Mouse (Mus musculus) gonadal fat pad, adult 2 months (tissue): ENCODE results near the gene Ccz1. TPM values are rescaled to one million over a fixed set of nuclear protein-coding genes. Genes with fewer than 3 reads are reported as not detected.

Source experiments
- DNase-seq: peaks from one replicate; pipeline ENCODE4 v3.0.0-alpha.2; 2012; ENCODE audit warnings: low read depth
- polyA plus RNA-seq: library from polyadenylated mRNA; depleted of rRNA; stranded (reverse); fragments of >200 nt; gene quantifications from 2 replicates; pipeline ENCODE4 v1.2.3, GENCODE M21; 2012

Gene Ccz1
- polyA plus RNA-seq, 1 experiment, result 18.2 TPM

DNA sequence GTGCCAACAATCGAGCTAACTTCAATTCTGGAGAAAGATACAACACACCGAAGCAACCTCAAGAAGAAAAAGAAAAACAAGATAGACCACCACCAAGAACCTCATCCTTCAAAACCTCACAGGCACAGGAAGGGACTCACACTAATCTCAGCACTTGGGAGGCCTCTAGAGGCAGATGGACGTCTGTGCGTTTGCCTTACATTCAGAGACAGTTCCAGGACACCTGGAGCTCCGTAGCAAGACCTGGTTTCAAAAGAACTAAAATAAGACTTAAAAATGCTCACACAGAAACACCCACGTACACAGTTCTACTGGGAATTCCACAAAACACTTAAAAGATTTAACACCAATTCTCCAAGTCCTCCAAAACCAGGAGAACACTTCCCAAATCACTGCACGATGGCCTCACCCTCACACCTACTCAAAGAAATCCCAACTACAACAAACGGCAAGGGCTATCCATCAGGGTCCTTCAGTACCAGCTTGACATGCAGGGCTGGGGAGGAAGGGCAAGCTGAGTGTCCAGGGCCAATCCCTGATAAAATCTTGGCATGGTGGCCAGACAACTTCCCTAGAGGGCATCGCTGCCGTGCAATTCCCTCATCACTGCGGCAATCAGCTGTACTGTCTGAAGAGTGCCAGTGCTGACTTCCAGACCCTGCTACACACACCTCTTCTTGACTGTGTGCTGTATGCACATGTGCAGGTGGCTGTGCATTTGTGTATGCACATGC lies 19.9 kb downstream of the Ccz1 start:
- DNase-seq, result no peak

DNA sequence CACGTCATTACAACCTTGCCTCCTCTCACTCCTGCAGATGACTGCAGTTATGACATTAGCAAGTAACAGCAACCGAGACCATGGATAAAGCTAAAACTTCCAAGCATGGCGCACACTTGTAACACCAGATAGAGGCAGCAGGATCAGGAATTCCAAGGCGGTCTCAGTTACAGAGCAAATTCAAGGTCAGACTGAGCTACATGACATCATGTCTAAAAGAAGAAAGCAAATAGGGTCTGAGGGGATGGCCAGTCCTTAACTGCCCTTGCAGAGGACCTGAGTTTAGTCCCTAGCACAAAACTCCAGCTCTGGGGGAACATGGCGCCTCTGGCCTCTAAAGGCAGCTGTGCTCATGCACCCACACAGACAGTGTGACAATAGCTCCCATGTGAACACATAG lies 20.8 kb downstream of the Ccz1 start:
- DNase-seq, result no peak

DNA sequence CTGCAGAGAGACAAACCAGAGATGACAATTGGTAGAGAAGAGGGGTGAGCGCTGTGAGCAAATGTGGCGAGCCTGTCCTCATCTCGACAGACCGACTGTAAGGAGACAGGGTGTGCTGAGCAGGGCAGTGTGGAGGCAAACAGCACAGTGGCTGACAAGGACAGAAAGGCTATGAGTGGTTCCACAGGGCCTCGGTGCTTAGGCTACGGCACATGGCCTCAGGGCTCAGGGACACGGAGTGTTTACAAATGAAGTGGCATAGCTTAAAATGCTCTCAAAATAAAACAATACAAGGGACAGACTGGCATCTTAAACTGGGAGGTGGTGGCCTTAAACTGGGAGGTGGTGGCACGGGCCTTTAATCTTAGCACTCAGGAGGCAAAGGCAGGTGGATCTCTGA lies 21.4 kb downstream of the Ccz1 start:
- DNase-seq, result no peak

DNA sequence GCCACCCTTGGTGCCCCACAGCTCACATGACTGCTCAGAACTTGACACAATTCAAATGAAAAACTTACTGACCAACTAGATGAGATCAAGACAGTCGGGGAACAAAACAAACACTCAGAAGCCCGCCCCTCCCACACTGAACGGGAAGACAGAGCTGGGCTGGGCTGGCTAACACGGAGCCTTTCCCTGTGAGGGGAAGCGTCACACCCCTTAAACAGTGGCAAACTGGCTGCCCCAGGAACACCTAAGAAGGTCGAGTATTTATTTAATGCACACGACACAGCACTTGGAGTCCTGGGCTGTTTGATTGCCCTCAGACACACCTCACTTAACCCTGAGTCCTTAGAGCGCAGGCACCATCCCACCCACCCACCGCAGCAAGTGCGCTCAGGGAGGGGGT lies 22.0 kb downstream of the Ccz1 start:
- no peak for DNase-seq

DNA sequence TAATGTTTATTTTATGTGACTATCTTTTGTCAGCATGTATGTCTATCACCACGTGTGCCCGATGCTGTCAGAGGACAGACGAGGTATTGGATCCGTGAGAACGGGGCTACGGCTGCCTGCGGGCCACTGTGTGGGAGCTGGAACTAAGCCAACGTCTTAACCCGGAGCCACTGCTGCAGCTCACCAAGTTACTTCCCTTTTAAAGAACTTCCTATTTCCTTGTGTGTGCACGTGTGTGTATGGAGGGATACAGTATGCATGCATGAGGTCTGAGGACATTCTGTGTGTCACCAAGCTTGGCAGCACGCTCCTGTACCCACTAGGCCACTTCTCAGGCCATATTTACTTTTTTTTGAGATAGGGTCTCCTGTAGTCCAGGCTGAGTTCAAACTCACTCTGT lies 24.6 kb downstream of the Ccz1 start:
- DNase-seq, result no peak

DNA sequence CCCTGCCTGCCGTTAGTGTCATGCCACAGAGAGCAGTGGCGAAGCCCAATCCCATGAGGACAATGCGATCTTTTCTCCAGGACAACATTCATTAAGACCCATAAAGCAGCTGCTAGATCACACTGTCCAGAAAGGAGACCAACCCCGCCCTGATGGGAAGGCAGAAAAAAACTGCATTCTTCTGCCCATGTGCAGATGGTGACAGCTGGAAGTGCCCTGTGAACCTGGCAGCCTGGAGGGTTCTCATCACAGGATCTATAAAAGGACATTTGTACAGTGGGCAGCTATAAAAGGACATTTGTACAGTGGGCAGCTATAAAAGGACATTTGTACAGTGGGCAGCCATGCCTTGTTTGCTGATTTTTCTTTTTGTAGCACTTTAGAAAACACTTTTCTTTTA lies 25.6 kb downstream of the Ccz1 start:
- no peak for DNase-seq

DNA sequence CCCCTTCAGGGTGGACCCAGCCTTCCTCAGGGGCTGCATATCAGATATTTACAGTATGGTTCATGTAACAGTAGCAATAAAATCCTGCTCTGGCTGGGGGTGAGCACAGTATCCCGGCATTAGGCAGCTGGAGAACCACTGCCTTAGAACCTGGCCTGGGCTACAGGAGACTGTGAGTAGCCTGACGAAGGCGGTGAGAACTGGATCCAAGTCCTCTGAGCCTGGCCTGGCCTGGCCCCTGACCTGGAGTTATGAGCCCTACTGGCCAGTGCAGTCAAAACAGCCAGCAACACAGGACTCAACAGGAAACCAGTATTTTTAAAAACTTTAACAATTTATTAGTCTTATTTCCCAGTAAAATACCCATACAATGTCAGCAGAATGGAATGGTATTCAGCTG lies 27.1 kb downstream of the Ccz1 start:
- DNase-seq, result no peak

DNA sequence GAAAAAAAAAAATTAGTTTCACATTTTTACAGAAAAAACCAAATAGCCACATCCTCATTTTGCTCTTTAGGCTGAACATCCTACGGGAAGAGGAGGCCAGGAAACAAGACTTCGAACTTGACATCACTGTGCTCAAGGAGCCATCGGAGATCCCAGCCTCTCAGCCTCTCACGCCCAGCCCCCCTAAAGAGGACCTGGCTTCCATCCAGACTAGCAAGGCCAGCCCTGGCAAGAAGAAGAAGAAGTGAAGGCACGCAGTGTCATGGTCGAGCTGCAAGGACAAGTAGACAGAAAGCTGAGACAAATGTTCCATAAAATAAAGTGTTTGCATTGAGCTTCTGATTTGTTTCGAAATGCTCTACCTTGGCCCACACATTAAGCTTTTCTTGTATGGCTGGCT lies 29.3 kb downstream of the Ccz1 start:
- no peak for DNase-seq

DNA sequence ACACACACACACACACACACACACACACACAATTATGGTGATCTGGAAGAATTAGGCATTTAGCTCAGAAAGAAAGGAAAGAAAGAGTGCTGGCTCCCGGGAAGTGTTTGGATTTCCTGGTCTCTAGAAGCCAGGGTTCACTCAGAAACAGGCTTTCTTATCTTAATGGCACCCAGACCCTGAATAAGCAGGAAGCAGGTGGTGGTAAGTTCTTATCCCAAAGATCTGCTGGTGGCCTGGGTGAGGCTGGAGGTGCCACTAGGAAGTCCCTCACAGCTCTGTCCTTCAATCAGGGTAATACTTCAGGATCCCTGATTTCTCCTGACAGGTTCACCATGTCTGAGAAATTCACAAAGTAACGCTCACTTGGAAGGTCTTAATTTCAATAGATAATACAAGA lies 32.3 kb downstream of the Ccz1 start:
- no peak for DNase-seq

DNA sequence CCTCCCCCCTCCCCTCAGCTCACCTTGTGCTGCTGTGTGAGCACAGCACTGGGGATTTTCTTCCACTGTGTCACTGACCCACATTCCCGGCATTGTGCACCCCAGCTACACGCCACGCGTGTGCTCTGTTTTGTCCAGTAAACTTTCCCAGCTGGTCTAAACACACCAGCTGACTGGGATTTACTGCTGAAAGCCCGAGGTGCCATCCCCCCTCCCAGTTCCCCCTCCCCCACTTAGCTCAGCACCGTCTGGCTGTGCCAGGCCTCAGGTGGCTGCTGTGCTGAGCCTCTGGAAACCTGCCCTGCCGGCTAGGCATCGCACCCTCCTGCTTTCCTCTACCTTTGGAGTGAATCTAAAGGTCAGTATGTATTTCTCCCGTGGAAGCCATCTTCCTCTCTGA lies 33.8 kb downstream of the Ccz1 start:
- DNase-seq, result no peak

DNA sequence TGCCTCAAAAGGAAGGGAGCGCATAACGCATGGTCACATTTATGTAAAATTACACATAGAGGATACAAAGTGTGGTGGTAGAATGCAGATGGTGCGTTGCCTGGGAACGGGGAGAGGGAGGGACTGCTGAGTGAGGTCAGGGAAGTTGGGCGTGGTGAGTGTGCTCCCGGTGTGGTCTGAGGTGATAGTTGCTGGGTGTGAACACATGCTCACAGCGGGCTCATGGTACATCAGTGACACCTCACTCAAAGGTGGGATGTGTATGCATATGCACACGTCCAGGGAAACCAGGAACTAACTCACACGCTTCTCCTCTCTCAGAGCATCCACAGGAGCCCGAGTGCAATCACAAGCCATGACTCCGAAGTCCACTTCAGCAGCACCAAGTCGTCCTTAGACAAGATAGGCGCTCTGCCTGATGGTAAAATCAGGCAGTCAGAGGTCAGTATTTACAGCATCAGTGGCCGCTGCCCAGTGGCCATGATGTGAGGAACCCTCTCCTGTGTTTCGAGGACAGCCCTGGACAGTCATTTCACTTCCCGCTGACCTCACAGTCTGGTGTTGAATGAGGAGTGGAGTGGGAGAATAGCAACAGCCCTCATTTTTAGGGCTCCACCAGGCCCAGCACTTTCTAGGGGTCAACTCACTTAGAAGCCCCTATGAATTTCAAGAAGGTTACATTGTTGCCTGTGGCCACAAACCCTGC lies 37.8 kb downstream of the Ccz1 start:
- DNase-seq, result no peak

DNA sequence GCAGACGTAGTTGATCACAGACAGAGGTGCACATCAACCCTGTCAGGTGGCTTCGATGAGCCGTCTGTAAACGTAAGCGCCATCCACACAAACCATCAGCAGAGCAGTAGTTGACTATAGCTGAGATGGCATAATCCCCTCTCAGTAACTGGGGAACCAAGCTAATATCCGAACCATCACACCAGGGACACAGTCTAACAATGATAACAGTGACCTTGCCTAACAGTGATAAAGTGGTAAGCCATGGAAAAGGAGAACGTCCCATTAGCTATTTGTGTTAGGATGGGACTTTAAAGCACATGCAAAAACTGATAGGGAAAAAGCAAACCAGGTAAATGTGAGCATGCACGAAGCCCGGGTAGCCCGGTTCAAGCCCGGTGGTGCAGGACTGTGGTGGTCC lies 38.4 kb downstream of the Ccz1 start:
- no peak for DNase-seq

DNA sequence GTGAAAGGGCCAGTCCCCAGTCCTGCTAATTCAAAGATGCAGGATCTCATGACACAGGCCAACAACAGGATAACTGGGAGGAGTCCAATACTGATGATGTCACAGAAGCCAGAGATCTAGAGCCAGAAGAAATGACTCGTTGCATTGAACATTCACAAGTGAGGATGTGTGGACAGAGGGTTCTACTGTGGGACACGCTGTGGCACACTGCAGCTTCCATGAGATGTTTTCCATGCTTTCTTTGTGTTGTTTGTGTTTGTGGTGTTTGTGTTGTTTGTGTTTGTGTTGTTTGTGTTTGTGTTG lies 39.1 kb downstream of the Ccz1 start:
- no peak for DNase-seq

DNA sequence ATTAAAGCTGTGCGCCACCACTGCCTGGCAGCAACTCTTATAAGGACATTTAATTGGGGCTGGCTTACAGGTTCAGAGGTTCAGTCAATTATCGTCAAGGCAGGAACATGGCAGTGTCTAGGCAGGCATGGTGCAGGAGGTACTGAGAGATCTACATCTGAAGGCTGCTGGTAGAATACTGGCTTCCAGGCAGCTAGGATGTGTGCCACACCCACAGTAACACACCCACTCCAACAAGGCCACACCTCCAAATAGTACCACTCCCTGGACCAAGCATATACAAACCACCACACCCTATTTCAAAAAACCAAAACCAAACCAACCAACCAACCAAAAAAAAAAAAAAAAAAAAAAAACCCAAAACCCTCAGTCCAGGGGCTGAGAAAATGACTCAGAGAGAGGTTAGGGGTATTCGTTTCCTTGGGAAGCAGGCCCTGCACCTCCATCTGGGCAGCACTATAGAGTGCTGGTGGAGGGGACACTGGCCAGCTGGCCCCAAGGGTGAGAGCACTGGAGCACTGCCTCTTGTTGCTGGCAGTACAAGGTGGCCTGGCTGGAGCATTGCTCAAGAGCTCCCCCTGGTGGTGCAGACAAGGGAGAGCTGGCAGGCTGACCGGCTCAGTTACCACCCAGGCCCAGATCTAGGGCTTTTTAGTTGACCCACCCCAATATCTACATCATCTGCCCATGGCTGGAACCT lies 39.6 kb downstream of the Ccz1 start:
- DNase-seq, result no peak

DNA sequence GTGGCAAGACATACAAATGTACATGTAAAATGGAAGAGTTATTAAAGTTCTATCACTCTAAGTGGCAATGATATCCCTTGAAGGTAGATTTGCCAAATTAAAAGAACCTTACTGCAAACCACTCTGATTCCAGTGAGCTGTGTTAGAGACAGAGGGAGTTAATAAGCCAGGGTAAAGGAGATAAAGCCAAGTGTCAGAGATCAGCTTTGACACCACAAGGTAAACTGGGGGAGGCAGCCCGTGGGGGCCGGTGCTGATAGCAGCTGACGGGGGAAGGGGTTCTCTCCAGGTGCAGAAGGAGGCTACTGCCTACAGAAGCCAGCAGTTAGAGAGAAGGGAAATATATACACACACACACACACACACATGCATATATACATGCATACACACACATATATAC lies 42.0 kb downstream of the Ccz1 start:
- DNase-seq, result no peak

DNA sequence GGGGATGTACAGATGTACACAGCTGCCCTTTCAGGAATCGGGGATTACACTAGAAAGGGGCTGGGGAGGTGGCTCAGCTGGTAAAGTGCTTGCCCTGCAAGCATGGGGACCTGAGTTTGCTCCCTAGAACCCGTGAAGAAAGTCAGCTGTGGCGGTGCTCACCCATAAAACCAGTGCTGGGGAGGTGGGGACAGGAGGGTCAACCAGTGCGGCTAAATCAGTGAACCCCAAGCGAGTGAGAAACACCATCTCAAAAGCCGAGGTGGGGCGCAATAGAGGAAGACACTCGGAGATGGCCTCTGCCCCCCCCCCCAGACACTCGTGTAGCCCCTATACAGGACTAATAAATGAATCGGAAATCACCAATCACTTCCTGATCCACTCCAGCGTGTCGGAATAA lies 48.0 kb downstream of the Ccz1 start:
- no peak for DNase-seq

DNA sequence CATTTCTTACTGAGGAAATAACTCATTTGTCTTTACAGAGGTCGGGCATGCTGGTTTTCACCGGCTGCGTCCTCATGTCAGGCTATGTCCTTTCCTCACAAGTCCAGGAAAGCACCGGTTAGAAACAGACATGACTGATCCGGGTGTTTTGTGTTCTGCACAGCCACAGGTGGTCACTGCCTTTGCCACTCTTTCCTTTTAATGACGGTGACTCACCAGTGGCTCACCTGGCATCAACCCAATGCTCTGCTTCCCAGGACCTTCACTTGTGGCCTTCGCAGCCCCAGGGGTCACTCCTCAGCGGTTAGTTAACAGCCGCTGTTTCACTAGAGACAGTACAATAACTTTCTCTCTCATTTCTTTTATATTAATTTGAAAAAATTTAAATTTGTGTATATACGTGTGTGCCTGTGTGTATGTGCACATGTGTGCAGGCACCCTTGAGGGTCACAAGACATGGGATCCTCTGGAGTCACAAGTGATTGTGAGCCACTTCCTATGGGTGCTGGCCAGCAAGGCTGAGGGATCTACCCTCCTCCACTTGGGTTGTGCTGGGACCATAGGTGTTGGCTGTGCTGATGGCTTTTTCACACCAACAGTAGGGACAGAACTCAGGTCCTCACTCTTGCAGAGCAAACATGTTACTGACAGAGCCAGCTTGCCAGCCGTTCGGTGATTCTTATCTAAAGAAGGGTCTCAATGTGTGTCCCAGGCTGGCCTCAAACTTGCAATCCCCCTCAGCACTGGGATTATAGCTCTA lies 48.9 kb downstream of the Ccz1 start:
- no peak for DNase-seq

DNA sequence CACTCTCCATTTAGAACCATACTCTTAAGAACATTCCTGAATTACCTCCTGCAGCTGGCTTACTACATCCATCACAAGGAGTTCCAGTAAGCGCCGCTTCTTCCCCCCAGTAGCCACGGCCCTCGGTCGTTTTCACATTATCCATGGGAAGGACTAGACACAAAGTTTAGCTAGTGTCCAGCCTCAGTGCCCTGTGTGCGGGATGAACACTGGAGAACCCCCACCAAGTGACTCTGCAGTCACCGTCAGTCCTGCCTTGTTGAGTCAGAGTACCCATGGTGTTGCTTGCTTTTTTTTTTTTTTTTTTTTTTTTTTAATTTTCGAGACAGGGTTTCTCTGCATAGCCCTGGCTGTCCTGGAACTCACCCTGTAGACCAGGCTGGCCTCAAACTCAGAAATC lies 53.5 kb downstream of the Ccz1 start:
- DNase-seq, result no peak

DNA sequence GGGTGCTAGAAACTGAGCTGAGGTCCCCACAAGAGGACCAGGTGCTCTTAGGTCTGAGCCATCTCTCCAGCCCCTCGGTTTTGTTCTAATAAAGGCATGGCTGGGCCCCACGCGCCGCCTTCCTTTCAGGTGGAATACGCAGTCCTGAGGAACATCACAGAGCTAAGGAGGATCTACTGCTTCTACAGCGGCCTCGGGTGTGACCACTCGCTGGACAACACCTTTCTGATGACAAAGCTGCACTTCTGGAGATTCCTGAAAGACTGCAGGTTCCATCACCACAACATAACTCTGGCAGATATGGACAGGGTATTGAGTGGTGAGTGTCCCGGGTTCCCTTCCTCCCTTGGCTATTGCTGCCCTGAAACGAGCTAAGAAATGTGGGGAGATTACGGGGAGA lies 55.1 kb downstream of the Ccz1 start:
- DNase-seq, result no peak

DNA sequence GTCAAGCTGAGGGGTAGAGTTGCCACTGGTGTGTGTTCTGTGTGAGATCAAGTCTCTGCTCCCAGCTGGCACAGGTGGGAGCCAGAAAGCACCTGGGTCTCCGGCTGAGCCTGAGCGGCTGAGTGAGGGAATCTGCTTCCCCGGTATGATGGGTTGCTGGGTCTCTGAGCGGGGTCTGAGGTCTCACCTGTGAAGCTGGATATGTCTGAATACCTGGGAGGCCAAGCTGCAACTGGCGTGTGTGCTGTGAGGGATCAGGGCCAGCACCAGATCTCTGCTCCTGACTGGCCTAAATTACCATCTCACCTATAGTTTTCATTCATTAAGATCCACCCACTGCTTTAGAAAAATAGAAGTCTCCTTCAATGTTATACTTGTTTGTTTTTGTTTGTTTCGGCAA lies 57.6 kb downstream of the Ccz1 start:
- no peak for DNase-seq

DNA sequence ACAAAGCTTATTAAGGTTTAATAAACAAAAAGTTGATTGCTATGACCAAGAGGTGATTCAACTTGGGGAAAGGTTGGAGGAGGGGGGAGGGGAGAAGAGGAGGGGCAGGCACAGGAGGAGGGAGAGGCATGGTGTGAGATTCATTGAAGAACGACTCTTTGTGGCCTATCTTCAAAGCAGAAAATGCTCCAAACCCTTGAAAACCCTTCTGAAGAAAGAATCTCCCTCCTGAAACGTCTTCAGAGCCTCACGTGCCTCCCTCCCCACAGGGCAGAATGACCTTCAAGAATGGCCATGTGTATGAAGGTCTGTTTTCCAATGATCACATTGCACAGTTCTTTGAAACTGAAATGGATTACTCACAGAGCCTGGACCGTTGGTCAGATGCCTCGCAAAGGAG lies 64.7 kb downstream of the Ccz1 start:
- no peak for DNase-seq

DNA sequence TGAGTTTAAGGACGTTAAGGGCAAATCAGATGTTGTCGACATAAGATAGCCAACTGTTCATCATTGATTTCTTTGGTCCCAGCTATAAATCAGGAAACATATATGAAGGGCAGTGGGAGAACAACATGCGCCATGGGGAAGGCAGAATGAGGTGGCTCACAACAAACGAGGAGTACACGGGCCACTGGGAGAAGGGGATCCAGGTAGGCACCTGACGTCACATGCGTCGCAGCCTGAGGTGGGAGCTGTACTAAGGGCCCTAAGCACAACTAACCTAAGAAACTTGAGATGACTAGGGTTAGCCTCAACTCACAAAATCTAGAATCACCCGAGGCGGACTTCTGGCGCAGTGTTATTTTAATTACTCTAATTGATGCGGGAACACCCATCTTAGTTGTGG lies 66.3 kb downstream of the Ccz1 start:
- no peak for DNase-seq
